Mouse (Mus musculus): Measurements from ENCODE around the gene Fermt3. TPM values are rescaled to one million over a fixed set of nuclear protein-coding genes. Genes with fewer than 3 reads are reported as not detected.

Fermt3 gene
- polyA plus RNA-seq, 1 experiment from 2014 or later: 10.3 TPM

DNA sequence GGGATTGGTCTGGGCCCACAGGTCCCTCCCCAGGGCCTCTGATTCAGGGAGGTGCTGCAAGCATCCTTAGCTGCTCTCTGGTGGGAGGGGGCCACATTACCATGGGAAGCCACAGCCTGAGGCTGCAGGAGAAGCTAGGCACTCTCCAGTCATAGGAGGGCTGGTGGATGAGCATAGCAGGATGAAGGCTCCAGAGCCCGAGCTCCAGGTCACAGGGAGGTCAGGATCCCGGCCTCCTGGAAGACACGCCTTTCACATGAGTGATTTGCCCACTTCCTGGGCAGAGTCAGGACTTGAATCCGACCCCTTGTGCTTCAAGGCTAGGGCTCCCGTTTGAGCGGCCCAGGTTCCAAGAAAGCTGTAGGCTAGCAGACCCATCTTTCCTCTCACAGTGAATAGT lies 47.6 kb downstream of the Fermt3 start:
- 56% methylated on average over 6 of the region's 6 CpGs for WGBS
- no peak overlapping the region for H3K4me3 ChIP-seq
- peaks cover 60% of the 10 kb centered on the region for H3K27me3 ChIP-seq (ENCODE audit: low read depth, poor library complexity, severe bottlenecking)

DNA sequence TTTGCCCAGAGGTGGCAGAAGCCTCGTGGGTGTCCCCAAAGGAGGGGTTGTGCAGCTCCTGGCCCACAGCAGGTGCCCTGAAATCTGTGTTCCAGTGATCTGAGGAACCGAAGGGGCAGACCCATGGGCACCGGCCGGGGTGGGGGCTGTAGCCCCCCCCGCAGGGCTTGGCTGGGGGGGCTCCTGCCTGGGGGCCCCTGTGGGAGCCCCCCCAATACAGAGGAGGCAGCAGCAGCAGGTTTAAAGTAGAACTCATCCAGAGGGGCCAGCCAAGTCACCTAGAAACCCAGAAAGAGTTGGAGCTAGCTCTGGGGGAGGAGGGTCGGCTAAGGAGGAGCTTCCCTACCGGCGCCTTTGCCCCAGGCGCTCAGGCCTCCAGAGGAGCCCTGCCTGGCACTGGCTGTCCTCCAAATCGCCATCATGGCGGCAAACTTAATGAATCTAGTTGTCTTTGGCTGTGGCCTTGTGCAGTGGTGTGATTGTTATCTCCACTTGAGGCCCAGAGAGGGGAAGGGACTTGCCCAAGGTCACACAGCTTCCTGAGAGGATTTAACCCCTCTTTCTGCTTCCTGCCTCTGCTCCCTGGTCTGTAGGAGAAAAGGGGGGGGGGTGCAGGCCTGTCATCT lies 48.7 kb downstream of the Fermt3 start:
- Histone ChIP-seq H3K9me3 (replicated peaks) (no peaks in the 10 kb centered on the region), H3K27me3 (ENCODE audit: low read depth, poor library complexity, severe bottlenecking) (peaks cover 60% of the 10 kb centered on the region), H3K4me1 (peaks cover 51% of the 10 kb centered on the region), H3K4me3 (peak overlapping the region; percentile 64), H3K36me3 (peaks cover 2% of the 10 kb centered on the region), H3K27ac (replicated peaks) (peak overlapping the region; percentile 82)
- DNase-seq (ENCODE audit: low spot score): no peak
- WGBS: 23% methylated on average over 11 of the region's 11 CpGs

More for the DNA sequence above, 47.6 kb downstream of the Fermt3 start:
- peaks cover 61% of the 10 kb centered on the region for H3K4me1 ChIP-seq
- peaks cover 5% of the 10 kb centered on the region for H3K36me3 ChIP-seq
- H3K9me3 ChIP-seq (replicated peaks): no peaks in the 10 kb centered on the region
- 0 out of 2 replicates have a peak overlapping the region, but pooled peaks have one; percentile 2 for H3K27ac ChIP-seq (replicated peaks)
- DNase-seq (ENCODE audit: low spot score): no peak

DNA sequence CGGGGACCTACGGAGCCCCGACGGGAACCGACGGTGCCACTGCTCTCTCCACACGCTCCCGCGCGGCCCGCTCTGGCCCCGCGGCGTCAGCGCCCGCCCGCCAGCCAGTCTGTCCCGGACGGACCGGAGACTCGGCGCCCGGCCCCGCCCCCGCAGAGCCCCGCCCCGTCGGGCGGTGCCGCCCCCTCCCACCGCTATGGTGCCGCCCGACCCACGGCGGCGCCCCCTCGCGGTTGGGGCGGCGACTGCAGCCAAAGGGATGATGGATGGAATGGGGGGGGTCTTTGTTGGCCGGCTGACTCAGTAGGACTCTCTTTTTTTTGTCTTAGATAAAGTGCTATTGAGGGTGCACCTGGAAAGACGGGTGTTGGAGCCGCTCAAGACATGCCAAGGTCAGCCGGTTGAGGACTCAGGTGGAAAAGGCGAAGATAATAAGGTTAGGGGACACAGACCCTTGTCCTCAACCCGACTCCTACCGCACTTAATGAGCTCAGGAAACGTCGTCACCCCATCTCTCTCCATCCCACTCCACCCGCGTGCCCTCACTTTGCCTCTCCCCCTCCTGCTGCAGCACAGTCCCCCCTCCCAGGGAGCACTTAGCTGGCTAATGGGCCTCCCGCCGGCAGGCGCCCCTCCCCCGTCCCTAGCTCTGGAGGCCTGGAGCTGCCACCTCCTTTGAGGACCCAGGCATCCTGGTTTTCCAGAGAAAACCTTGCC lies 49.4 kb downstream of the Fermt3 start:
- no peaks in the 10 kb centered on the region for H3K9me3 ChIP-seq (replicated peaks)
- peak overlapping the region; percentile 82 for H3K27ac ChIP-seq (replicated peaks)
- peaks cover 60% of the 10 kb centered on the region for H3K27me3 ChIP-seq (ENCODE audit: low read depth, poor library complexity, severe bottlenecking)
- peaks cover 10% of the 10 kb centered on the region for H3K36me3 ChIP-seq
- H3K4me1 ChIP-seq: peaks cover 51% of the 10 kb centered on the region
- peak; percentile 73 for DNase-seq (ENCODE audit: low spot score)
- peak overlapping the region; percentile 64 for H3K4me3 ChIP-seq
- WGBS: 2% methylated on average over 44 of the region's 55 CpGs

DNA sequence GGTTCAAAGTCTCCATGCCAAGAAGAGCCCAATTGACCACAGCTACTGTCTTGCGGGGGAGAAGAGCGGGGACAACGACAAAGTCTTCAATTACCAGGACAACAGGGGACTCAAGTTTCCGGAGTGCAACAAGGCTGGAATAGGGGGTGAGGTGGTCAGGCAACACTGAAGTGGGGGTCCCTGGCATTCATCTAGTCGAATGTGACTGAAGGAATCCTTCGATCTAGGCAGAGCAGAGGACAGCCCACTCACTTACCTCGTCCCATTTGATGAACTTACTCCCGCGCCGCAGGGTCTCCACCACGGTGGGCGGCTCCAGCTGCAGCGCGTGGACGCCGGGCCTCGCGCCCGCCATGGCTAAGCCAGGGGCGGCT lies 50.0 kb downstream of the Fermt3 start:
- no peak for DNase-seq (ENCODE audit: low spot score)
- Histone ChIP-seq H3K27me3 (ENCODE audit: low read depth, poor library complexity, severe bottlenecking) (peaks cover 60% of the 10 kb centered on the region), H3K36me3 (peaks cover 15% of the 10 kb centered on the region), H3K9me3 (replicated peaks) (no peaks in the 10 kb centered on the region), H3K4me3 (peak overlapping the region; percentile 64), H3K4me1 (peaks cover 50% of the 10 kb centered on the region), H3K27ac (replicated peaks) (peak overlapping the region; percentile 82)
- WGBS: under 1% methylated on average over 20 of the region's 20 CpGs

DNA sequence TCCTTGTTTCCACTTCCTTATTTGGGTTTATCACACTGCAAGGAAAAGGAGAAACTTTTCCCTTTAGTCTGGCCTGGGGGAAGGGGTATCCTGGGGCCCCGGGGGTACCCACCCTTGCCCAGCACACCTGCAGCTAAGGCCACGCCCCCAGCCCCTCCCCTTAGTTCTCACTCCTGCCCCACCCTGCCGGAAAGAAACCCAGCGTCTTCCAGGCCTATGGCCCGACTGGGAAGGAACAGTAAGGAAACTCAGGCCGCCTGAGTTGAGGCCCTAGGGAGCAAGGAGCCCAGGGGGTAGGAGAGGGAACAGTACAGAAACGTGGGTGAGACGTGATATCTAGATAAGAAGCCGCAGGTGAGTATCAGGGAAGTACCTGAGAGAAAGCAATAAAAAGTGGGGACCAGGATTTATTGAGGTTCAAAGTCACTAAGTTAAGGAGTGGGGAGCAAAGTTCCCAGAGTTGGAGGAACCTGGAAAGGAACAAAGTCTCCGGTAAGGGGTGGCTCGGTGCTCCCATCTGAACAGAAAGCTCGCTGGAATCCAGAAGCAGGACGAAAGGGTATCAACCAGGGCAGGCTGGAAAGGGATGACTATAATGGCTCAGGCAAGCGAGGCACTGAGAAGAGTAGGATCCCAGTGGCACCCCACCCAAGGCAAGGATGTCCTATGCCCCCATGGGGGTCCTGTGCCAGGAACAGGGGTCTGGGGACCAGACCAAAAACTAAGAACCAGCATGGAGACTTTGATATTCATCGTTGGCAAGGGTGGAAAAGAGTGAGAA lies 50.6 kb downstream of the Fermt3 start:
- H3K4me1 ChIP-seq: peaks cover 44% of the 10 kb centered on the region
- H3K36me3 ChIP-seq: peaks cover 18% of the 10 kb centered on the region
- H3K4me3 ChIP-seq: peak overlapping the region; percentile 64
- H3K27me3 ChIP-seq (ENCODE audit: low read depth, poor library complexity, severe bottlenecking): peaks cover 60% of the 10 kb centered on the region
- peak overlapping the region; percentile 82 for H3K27ac ChIP-seq (replicated peaks)
- DNase-seq (ENCODE audit: low spot score): no peak
- H3K9me3 ChIP-seq (replicated peaks): no peaks in the 10 kb centered on the region
- 13% methylated on average over 15 of the region's 15 CpGs for WGBS

DNA sequence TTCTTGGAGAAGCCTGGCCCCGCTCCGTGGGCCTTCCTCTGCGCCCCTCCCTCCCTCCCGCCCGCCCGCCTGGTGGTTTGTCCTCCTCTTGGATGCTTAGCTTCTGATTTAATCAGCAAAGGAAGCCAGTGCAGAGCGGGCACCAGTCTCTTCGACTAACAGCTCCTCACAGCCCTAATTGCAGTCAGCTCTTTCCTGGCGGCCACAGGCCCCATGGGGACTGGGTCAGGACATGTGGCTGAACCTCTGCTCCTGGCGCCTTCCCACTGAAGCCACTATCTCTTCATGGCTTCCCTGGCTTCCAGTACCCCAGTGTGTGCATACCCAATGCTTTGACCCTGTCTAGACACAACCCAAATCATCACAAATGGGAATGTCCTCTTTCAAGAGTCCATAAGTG lies 62.8 kb downstream of the Fermt3 start:
- peaks cover 64% of the 10 kb centered on the region for H3K36me3 ChIP-seq
- H3K4me1 ChIP-seq: peaks cover 19% of the 10 kb centered on the region
- no peak overlapping the region for H3K27ac ChIP-seq (replicated peaks)
- DNase-seq (ENCODE audit: low spot score): no peak
- WGBS: 88% methylated on average over 10 of the region's 10 CpGs
- H3K9me3 ChIP-seq (replicated peaks): no peaks in the 10 kb centered on the region
- H3K4me3 ChIP-seq: no peak overlapping the region
- no peaks in the 10 kb centered on the region for H3K27me3 ChIP-seq (ENCODE audit: low read depth, poor library complexity, severe bottlenecking)

DNA sequence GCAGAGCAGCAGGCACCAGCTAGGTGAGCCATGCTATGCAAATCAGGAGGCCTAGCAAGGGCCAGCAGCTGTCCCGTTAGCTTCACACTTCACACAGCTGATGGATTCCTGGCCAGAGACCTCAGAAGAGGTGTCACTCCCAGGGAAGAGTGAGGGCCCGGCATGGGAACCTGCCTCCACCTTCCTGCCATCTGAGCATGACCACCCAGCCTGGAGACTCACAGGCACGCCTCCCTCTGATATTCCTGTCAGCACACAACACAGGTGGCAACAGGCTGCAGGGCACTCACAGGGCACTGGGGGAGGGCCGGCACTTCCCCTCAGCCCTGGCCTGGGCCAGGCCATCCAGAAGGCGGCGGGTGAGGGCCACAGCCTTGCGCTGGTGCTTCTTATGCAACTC lies 63.8 kb downstream of the Fermt3 start:
- H3K4me1 ChIP-seq: peaks cover 20% of the 10 kb centered on the region
- no peaks in the 10 kb centered on the region for H3K9me3 ChIP-seq (replicated peaks)
- H3K36me3 ChIP-seq: peaks cover 62% of the 10 kb centered on the region
- no peak overlapping the region for H3K4me3 ChIP-seq
- DNase-seq (ENCODE audit: low spot score): no peak
- WGBS: 85% methylated on average over 7 of the region's 7 CpGs
- no peaks in the 10 kb centered on the region for H3K27me3 ChIP-seq (ENCODE audit: low read depth, poor library complexity, severe bottlenecking)
- 0 out of 2 replicates have a peak overlapping the region, but pooled peaks have one; percentile 4 for H3K27ac ChIP-seq (replicated peaks)

DNA sequence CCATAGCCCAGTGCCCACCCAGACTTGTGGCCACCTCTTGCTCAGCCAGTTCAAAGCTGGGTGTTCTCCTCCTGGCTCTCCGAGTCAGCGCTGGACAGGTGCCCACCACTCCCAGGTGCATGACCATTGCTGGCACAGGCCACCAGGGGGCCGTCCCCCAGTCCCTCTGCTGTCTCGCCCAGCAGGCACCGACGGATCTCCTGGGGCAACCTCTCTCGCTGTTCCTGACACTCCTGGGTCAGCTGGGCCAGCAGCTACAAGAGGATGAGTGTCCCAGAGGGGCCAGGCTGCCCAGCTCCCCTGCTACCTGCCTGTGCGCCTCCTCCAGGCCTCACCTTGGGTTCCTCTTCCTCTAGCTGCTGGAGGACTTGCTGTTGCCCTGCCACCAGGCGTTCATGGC lies 65.2 kb downstream of the Fermt3 start:
- DNase-seq (ENCODE audit: low spot score): no peak
- H3K9me3 ChIP-seq (replicated peaks): no peaks in the 10 kb centered on the region
- no peak overlapping the region for H3K4me3 ChIP-seq
- no peak overlapping the region for H3K27ac ChIP-seq (replicated peaks)
- WGBS: 62% methylated on average over 9 of the region's 9 CpGs
- H3K36me3 ChIP-seq: peaks cover 49% of the 10 kb centered on the region
- H3K27me3 ChIP-seq (ENCODE audit: low read depth, poor library complexity, severe bottlenecking): no peaks in the 10 kb centered on the region
- peaks cover 33% of the 10 kb centered on the region for H3K4me1 ChIP-seq

DNA sequence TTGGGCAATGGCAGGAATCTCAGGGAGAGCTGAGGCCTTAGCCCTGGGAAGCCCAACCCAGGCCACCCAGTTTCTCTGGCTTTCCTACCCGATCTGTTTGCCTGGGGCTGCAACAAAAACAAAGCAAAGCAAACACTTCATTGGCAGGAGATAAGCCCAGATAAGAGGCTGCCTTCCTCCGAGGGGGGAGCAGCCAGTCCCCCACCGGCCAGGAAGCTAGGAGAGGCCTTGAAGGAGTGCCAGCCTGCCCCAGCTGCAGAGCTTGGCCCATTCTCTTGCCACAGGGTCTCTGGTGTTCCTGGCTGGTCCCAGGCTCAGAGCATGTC lies 66.6 kb downstream of the Fermt3 start:
- H3K27me3 ChIP-seq (ENCODE audit: low read depth, poor library complexity, severe bottlenecking): no peaks in the 10 kb centered on the region
- WGBS: 28% methylated on average over 3 of the region's 3 CpGs
- DNase-seq (ENCODE audit: low spot score): no peak
- H3K27ac ChIP-seq (replicated peaks): peak overlapping the region; percentile 97
- peaks cover 35% of the 10 kb centered on the region for H3K36me3 ChIP-seq
- H3K4me1 ChIP-seq: peaks cover 33% of the 10 kb centered on the region
- H3K4me3 ChIP-seq: peak overlapping the region; percentile 72
- H3K9me3 ChIP-seq (replicated peaks): no peaks in the 10 kb centered on the region

DNA sequence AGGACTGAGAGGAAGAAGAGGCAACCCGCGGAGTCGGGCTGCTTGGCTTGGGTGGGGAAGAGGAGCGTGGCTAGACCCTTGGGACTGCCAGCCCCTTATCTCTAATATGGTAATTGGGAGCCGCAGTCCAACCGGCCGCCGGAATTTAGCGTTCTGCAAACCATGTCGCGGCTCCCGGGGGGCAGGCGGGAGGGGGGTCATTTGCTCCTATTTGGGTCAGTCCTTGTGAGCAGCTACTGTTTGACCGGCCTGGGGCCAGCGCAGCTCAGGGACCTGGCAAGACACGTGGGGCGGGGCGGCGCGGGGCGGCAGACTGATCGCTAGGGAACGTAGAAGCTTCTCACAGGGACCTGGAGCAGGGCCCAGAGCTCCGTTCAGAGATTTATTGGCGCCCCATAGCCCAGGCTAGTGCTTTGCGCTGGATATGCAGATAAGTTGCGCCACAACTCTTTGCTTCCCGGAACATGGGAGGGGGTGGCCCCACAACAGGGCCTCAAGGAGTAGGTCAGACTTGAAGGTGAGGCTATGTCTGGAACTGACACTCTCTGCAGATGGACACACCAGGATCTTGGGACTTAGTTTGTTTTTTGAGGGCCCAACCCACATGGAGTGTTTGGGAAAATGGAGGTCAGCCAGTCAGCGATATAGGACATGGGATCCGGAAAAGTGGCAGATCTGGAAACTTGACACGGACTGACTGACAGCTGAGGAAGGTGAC lies 67.1 kb downstream of the Fermt3 start:
- peak; percentile 69 for DNase-seq (ENCODE audit: low spot score)
- H3K36me3 ChIP-seq: peaks cover 31% of the 10 kb centered on the region
- H3K4me3 ChIP-seq: peak overlapping the region; percentile 72
- H3K27me3 ChIP-seq (ENCODE audit: low read depth, poor library complexity, severe bottlenecking): no peaks in the 10 kb centered on the region
- 4% methylated on average over 31 of the region's 31 CpGs for WGBS
- H3K4me1 ChIP-seq: peaks cover 33% of the 10 kb centered on the region
- H3K9me3 ChIP-seq (replicated peaks): no peaks in the 10 kb centered on the region
- H3K27ac ChIP-seq (replicated peaks): peak overlapping the region; percentile 97

DNA sequence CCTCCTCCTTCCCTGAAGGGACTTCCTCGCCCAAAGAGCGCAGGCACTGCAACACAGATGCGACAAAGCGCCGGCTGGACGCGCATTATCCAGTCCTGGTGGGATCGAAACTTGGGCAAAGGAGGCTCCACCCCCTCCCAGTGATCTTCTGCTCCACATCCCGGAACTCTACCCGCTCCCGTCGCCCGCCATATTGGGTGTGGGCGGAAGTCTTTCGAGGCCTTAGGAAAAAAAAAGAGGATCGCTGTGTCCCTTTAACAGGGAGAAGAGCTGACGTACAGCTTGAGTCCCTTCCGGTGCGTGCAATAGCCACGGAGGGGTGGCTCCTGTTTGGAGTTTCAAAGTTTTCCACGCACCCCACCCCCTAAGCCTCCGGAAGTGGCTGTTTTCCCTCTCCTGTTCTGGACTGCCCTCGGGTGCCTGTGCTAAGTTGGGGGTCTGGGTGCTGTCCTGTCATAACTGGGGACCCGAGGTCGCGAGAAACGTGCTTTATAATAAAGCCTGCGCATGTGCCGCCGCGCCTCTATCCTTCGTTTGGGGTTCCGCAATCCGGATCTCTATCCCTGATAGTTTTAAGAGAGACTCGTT lies 67.8 kb downstream of the Fermt3 start:
- Histone ChIP-seq H3K27me3 (ENCODE audit: low read depth, poor library complexity, severe bottlenecking) (no peaks in the 10 kb centered on the region), H3K36me3 (peaks cover 25% of the 10 kb centered on the region), H3K9me3 (replicated peaks) (no peaks in the 10 kb centered on the region), H3K27ac (replicated peaks) (peak overlapping the region; percentile 97), H3K4me1 (peaks cover 33% of the 10 kb centered on the region), H3K4me3 (peak overlapping the region; percentile 72)
- WGBS: under 1% methylated on average over 35 of the region's 35 CpGs
- DNase-seq (ENCODE audit: low spot score): peak; percentile 94

DNA sequence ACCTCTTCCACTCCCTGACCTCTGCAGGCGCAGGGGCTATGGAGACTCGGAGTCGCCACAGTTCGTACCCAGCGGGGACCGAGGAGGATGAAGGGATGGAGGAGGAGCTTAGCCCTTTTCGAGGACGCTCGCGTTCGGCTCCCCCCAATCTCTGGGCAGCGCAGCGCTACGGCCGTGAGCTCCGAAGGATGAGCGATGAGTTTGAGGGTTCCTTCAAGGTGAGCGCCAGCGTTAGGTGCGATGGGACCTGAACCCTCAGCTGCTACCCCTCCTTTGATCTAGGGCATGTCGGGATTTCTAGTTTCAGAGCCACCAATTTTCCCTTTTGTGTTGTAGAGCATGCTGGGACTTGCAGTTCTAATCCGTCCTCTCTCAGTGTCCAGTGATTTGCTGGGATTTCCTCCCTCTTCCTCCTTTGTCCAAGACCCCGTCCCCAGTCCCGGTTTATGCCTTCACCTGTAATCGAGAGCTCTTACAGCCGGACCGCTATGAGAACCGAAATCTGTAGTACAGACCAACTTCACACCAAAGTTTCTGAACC lies 68.6 kb downstream of the Fermt3 start:
- no peaks in the 10 kb centered on the region for H3K27me3 ChIP-seq (ENCODE audit: low read depth, poor library complexity, severe bottlenecking)
- peaks cover 33% of the 10 kb centered on the region for H3K4me1 ChIP-seq
- H3K9me3 ChIP-seq (replicated peaks): no peaks in the 10 kb centered on the region
- peak; percentile 77 for DNase-seq (ENCODE audit: low spot score)
- peaks cover 23% of the 10 kb centered on the region for H3K36me3 ChIP-seq
- WGBS: under 1% methylated on average over 28 of the region's 28 CpGs
- peak overlapping the region; percentile 97 for H3K27ac ChIP-seq (replicated peaks)
- peak overlapping the region; percentile 72 for H3K4me3 ChIP-seq
